Mouse (Mus musculus): Measurements from ENCODE around the gene Ttll11.
A peak's percentile ranks its signal among the peaks of the same experiment; 100 is the strongest.

Gene Ttll11

DNA sequence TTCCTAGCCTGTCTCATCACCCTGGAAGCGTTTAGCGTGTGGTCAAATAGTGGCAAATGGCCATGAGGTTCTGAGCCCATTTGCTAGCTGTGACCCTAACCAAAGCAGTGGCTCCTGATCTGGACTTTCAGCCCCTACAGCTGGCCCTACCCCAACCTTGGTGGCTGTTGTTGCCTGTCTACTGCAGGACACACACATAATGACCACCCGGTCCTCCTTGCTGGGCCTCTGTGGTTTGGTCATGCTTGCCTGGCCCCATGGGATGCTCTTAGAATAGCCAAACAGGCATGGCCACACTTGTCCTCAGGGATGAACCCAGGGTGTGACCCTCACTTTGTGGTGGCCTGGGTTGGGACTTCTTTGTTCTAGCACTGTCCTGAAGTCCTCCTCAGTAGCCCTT lies 80.0 kb downstream of the Ttll11 start:
- DNase-seq (ENCODE audit: low spot score): no peak

DNA sequence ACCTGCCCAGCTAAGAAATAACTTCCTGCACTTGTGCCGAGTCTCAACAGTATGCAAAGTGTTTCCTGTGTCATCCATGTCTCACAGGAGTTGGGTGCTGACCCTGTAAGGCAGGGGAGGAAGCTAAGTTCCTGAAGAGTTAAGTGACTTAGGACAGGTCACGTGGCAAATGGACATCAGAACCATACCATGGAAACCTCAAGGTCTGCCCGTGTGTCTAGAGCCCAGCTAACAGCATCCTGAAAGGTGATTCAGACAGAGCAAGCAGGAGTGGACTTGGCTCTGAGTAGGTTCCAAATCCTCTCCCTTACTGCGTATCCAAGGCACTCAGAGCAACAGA lies 80.6 kb downstream of the Ttll11 start:
- DNase-seq (ENCODE audit: low spot score): no peak

DNA sequence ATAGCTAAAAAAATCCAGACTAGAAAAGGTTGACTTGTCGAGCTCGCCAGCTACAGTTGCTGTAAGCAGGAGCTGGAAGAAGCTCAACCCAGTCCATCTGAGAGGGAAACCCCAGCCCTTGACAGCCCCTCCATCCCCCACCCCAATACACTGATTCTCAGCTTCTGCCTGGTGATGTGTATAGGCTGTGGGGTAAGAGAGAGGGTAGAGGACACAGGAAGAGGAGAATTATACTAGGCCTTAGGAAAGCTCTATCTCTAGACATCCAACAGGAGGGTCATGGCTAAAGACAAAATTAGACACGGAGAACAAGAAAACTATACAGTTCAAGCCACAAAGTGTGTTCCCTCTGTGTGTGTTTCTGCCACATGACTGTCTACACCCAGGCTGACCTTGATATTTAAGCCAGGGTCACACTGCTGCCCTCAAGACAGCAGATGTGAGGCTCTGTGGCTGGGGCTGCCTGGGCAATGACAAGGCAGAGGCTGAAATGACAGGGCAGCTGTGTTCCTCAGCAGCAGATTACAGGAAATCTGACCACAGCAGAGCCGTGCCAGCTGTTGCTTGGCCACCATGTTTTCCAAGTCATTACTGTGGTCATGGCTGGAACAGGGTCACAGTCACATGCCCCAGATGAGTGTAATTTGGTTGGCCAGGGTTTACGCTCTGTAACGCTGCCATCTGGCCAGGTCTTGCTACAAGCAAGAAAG lies 81.1 kb downstream of the Ttll11 start:
- peak; percentile 54 for DNase-seq (ENCODE audit: low spot score)

DNA sequence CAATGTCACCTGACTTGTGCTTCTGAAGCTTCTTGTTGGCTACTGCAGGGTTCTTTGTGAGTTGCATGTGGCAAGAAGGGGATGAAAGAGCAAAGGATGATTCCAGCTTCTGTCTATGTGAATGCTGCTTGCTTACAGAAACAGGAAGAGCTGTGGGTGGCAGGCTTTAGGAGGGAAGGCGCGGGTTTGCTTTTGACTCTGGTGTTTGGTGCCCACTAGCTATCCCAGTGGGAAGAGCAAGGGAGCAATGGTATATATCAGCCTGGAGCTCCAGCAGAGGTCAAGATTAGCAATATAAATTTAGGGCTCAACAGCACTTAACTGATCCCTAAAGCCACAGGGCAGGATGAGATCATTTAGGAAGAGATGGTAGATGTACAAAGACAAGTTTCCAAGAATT lies 82.6 kb downstream of the Ttll11 start:
- DNase-seq (ENCODE audit: low spot score): no peak

DNA sequence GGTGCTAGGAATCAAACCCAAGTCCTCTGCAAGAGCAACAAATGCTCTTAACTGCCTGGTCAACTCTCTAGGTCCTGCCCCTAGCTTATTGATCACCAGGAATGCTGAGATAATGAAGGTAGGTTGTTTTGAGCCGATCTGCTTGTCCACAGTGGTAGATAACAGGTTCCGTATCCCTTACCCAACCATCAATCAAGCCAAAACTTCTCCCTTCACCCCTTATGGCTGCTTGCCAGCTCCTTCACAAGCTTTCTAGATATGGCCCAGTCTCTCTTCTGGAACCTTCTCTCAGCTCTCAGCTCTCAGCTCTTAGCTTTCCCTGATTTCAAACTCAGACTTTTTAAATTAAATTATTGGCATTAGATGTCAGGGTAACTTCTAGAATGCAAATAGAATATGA lies 85.2 kb downstream of the Ttll11 start:
- DNase-seq (ENCODE audit: low spot score): no peak

DNA sequence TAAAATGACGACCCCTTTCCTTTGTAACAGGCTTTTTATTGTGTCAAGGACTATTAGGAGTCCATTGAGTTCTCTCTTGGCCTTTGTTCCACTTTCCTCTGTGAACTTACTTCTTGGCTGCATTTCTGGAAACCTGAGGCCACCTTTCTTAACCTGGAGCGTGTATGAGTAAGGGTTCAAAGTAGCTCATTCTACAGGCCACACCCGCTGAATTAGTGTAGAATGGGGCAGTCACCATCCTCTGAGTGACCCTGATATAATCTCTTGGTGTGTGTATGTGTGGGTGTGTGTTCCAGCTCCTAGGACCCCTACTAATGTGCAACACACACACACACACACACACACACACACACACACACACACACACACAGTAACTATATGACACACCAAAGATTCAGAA lies 89.1 kb downstream of the Ttll11 start:
- no peak for DNase-seq (ENCODE audit: low spot score)

GRCm38 (mm10) chr2:35889776-35890175 lies 89.9 kb downstream of the Ttll11 start:
- no peak for DNase-seq (ENCODE audit: low spot score)

- no peak for DNase-seq (ENCODE audit: low spot score)
Observed at GRCm38 (mm10) chr2:35884296-35884695, 95.4 kb downstream of the Ttll11 start.

DNA sequence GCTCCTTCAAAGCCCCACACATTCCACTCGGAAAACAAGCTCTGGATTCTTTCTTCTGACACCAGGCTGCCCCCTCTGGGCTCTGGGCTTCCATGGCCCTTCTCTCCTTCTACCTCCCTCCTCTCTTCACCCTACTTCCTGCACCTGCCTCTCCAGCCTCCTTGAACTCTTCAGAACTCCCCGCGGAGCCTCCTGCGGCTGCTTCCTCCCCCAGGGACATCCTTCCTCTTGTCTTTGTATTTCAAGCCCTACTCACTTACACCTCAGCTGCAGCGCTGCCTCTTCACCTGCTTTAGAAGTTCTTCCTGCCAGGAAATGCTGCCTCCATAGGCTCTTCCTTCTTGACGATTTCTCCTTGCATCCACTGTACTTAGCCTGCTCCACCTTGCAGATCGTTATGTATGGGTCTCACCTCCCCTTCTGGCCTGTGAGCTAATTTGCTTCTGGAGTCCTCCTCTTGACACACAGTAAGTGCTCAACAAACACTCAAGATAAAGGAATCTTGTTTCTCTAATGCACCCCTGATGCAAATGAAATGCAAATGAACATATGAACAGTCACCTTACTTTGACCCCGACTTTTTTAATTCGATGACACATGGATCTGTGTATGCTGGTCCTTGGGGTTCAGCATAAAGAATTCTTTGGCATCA lies 97.3 kb downstream of the Ttll11 start:
- no peak for DNase-seq (ENCODE audit: low spot score)

DNA sequence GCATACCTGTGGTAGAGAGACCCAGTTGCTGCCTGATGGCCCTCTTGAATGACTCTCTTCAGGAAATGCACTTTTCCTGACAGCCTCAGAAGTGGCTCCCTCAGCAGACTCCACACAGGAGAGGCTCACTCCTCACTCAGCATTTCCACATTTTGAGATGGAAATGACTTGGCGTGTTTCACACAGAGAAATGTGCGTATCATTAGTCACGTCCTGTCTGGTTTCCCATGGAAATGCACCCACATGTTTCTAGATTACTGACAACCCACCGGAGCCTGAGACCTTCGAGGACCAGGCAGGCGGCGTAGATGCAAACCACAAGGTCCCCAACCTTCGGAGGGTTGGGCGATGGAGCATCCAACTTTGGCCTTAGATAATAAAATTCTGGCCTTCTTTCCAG lies 97.8 kb downstream of the Ttll11 start:
- DNase-seq (ENCODE audit: low spot score): no peak

- no peak for DNase-seq (ENCODE audit: low spot score)
Observed at GRCm38 (mm10) chr2:35880362-35880761, 99.4 kb downstream of the Ttll11 start.

DNA sequence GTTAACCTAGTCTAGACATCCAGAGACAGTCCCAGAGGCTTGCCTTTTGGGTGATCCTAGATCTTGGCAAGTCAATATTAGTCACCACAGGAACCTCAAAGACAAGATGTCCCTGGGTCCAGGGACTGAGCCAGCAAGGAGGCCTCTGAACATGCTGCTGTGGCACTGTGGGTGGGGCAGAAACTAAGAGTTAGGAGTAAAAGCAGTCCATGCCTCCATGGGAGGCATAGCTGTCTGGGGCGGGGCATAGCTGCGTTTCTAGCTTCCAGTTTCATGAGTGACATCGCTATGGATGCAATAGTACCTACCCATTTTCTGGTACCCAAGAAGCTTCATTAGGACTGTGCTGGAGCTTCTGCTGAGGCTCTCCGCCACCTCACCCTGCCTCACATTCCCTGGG lies 99.8 kb downstream of the Ttll11 start:
- DNase-seq (ENCODE audit: low spot score): no peak

DNA sequence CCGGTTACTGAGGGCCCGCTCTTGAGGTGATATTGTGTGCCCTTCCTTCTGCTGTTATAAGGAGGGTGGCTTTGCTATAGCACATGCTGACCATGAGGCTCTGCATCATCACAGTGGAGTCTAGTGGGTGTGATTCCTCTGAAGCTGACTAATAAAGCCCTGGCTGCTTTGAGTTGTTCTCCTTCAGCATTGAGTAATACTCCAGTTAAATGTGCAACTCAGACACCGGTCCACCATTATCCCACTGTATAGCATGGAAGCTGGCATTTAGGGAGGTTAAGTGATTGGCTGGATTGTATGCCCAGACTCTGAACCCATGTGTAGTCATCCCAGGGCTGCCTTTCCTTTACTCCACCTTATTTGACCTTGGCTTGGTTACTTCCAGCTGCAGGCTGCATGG lies 101.2 kb downstream of the Ttll11 start:
- DNase-seq (ENCODE audit: low spot score): no peak

DNA sequence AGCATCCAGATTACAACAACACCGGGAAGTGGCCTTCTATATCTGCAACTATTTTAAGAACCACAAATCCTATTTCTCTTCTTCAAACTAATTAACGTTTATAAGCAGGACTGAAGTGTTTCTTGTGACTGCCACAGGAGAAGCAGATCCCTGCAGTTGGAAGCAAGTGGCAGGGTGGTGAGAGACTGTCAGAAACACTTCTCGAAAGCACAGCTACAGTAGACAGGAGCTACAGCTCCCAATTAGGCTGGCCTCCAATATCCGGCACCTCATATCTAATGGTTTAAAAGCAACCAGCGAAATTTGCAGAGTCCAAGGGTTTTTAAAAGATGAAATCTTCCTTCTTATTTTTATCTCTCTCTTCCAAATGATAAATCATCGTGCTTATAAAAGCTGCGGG lies 104.1 kb downstream of the Ttll11 start:
- no peak for DNase-seq (ENCODE audit: low spot score)

GRCm38 (mm10) chr2:35874421-35874820 lies 105.3 kb downstream of the Ttll11 start:
- DNase-seq (ENCODE audit: low spot score): no peak

DNA sequence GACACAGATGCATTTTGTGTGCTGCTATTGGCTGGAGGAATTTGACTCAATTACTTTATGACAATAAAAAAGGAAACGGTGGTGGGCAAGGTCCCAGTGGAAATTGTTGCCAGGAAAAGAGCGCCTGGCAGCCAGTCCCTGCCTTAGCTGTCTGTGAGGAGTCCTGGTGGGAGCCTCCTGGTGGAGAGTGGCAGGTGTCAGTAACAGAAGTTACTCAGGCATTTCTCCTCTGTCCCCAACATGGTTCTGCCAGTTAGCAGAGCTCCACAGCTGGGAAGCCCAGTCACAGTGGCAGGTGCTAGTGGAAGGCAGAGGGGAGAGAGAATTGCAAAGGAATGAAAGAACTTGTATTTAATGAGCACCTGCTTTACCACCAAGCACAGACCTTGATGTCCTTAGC lies 110.5 kb downstream of the Ttll11 start:
- DNase-seq (ENCODE audit: low spot score): no peak

GRCm38 (mm10) chr2:35863284-35863683 lies 116.4 kb downstream of the Ttll11 start:
- DNase-seq (ENCODE audit: low spot score): no peak

- peak; percentile 40 for DNase-seq (ENCODE audit: low spot score)
Observed at GRCm38 (mm10) chr2:35861185-35861584, 118.5 kb downstream of the Ttll11 start.

GRCm38 (mm10) chr2:35860394-35860744 lies 119.3 kb downstream of the Ttll11 start:
- no peak for DNase-seq (ENCODE audit: low spot score)

DNA sequence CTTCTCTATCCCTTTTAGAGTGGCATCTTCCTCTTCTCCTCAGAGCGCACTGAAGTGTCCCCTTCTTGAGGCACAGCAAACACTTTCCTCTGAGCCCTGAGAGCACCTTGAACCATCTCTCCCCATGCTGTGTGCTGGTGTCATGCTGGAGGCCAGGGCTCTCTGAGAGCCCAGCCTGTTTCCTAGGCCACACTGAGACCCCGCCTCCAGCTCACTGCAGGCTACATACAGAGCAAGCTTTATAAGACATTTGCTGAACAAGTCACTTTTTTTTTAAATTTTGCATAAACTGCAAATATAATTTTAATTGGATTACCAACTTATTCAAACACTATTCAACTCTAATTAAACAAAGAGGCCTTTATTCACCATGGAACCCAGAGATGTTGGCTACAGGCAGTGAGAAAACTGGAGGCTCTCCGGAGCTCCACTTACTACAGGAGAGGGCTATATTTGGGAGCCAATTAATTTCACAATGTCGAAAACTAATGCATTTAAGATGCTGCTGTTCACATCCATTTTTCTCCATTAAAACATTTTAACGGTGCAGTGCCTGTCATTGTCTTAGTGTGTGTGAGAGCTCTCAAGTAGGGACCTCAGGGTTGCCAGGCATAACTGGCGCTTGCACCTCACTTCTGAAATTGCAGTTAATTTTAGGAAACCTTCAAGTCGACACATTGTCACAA lies 119.9 kb downstream of the Ttll11 start:
- no peak for DNase-seq (ENCODE audit: low spot score)

GRCm38 (mm10) chr2:35858281-35858680 lies 121.4 kb downstream of the Ttll11 start:
- no peak for DNase-seq (ENCODE audit: low spot score)

DNA sequence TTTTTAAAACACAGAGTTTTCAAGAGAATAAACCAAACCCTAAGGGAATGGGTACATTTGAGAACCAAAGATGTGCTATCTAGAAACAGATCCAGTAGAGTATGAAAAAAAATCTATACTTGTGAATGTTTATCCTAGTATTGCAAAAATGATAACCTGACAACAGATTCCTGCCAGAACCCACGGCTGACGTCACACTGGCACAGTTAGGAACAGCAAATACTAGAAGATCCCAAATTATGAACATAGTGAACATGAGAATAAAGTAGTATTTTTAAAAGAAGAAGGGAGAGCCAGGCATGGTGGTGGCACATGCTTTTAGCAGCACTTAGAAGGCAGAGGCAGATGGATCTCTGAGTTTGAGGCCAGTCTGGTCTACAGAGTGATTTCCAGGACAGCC lies 122.8 kb downstream of the Ttll11 start:
- no peak for DNase-seq (ENCODE audit: low spot score)

DNA sequence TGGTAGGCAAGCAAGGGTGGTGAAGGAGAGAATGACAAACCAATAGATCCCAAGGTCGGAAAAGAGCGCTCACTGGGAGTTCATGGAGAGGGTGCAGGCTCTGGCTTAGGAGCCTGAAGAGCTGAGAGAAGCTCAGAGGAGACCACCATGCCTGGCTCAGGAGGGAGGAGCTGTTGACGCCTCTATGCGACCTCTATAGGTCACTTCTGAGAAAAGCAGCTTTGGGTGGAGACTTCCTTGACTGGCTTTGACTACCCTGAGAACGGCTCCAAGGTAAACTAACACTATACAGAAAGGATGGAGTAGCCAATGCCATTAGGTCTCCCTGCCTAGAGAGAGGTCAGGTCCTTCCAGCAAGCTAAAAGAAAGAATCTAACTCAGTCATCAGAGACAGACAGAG lies 124.8 kb downstream of the Ttll11 start:
- no peak for DNase-seq (ENCODE audit: low spot score)

DNA sequence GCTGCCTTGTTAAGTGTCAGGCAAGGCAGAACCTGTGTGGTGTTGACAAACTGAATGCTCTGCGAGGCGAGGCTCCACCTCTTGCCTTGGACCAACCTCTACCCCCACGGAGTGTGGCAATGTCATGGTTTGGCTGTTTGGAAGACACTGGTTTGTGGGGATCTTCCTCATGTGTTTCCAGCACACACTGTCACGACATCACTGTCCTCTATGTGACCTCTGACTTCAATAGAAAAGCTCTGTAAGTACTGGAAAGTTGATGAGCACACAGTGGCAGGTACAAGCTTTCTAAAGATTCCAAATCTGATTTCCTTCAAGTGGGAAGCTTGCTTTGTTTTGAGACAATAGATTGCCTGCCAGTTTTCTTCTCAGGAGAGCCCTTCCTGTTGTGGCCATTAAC lies 126.7 kb downstream of the Ttll11 start:
- no peak for DNase-seq (ENCODE audit: low spot score)
